Mouse (Mus musculus) lung, embryonic 16.5 days (tissue): ENCODE results near the gene Clec16a. TPM values are rescaled to one million over a fixed set of nuclear protein-coding genes. Genes with fewer than 3 reads are reported as not detected.

Experiments
- ATAC-seq: fragments of 200-750 bp; cut with Nextera tagmentation; 2 replicates; pipeline ENCODE4 v1.8.0; 2017; ENCODE audit warnings: low read depth, mild to moderate bottlenecking, moderate library complexity
- H3K27ac ChIP-seq: fragments of 300-500 bp; sonication (generic); 2 replicates; pipeline ENCODE4 v1.5.1; 2014; ENCODE audit warnings: mild to moderate bottlenecking, control low read depth, low read length
- H3K27me3 ChIP-seq: fragments of 300-500 bp; sonication (generic); 2 replicates; pipeline ENCODE4 v1.6.1; 2014; ENCODE audit warnings: low read depth, low read length, mixed read lengths; ENCODE audit not compliant: control insufficient read depth, insufficient read depth
- H3K36me3 ChIP-seq: fragments of 300-500 bp; sonication (generic); 2 replicates; pipeline ENCODE4 v1.6.1; 2014; ENCODE audit warnings: low read length; ENCODE audit not compliant: control insufficient read depth, insufficient read depth
- H3K4me1 ChIP-seq: fragments of 300-500 bp; sonication (generic); replicated peaks from 2 replicates; pipeline ENCODE4 v1.6.1; 2014; ENCODE audit warnings: low read length, mixed read lengths; ENCODE audit not compliant: control insufficient read depth, insufficient read depth
- H3K4me2 ChIP-seq: fragments of 300-500 bp; sonication (generic); 2 replicates; pipeline ENCODE4 v1.6.1; 2014; ENCODE audit warnings: low read depth, low read length, control low read depth
- H3K4me3 ChIP-seq: fragments of 300-500 bp; sonication (generic); 2 replicates; pipeline ENCODE4 v1.5.1; 2014; ENCODE audit warnings: mild to moderate bottlenecking, low read length, control low read depth
- H3K9ac ChIP-seq: fragments of 300-500 bp; sonication (generic); 2 replicates; pipeline ENCODE4 v1.6.1; 2014; ENCODE audit warnings: low read length, control low read depth
- H3K9me3 ChIP-seq: fragments of 300-500 bp; sonication (generic); 2 replicates; pipeline ENCODE4 v1.6.1; 2016; ENCODE audit warnings: low read length; ENCODE audit not compliant: control insufficient read depth
- WGBS: fragments of 180-500 bp; shearing (Covaris S2); extraction: QIAGEN DNeasy Blood & Tissue Kit; methylation state at CpG from one replicate; pipeline ENCODE4 v1.1.7; 2014; 5-methylcytosine and 5-hydroxymethylcytosine counted together
- polyA plus RNA-seq: library from polyadenylated mRNA; unstranded; fragments of >200 nt; fragmentation: Nextera tagmentation; extraction: Ambion mirVana; gene quantifications from 2 replicates; pipeline ENCODE4 v1.2.1, GENCODE M21; 2015

Clec16a gene
- polyA plus RNA-seq, 1 experiment from 2014 or later = 27.3 TPM

DNA sequence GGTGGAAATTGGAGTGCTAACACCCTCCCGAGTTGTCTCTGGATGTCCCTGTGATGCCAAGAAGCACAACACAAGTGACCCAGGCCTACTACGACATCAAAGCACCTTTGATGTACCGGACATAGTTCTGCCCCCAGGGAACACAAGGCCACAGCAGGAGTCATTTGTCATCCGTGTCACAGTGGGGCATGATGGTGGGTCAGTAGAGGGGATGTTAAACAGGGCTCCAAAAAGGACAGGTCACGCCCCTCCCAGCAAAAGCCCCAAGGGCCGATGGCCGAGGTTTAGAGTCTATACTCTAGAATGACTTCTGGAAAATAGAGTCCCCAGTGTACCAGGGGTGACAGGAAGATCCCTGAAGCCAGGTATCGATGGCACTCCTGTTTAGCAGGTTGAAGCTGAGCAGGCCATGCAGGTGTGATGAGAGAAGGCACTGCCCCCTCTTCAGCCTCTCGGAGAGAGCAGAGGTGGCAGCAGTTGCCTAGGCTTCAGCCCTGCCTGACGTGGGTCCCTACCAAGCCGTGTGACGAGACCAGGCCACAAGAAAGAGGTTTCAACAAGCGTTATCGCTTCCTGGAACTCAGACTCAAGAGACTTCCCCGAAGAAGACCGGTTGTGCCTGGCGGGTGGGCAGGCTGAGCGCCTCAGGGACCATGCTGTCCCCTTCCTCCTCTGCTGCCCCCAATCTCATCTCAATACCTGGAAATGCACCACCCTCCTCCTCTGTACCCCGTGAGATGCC is 226.8 kb downstream of the Clec16a start:
- Histone ChIP-seq H3K4me1 (no peaks in the 10 kb centered on the region), H3K27me3 (no peaks in the 10 kb centered on the region), H3K27ac (no peak overlapping the region), H3K9me3 (no peaks in the 10 kb centered on the region), H3K36me3 (no peaks in the 10 kb centered on the region), H3K4me3 (no peak overlapping the region), H3K4me2 (no peak overlapping the region), H3K9ac (no peak overlapping the region)
- ATAC-seq = peak; percentile 24; the same call in 1 of the 2 replicates
- WGBS = 54% methylated on average over 19 of the region's 19 CpGs

DNA sequence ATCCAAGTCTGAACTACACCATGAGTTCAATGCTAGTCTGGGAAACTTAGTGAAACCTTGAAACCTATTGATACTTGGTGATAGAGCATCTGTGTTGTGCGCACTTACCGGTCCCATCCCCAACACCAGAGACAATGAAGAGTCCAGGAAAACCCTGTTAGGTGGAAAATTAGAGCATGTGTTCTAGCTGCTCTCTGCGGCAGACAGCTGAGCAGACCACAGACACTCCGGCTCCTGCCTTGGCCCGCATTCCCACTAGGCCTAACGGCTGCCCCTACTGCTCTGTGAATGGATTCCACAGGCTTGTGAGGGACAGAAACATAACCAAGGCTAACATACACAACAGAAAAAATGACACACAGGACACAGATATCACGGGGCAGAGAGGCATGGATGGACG is 228.4 kb downstream of the Clec16a start:
- H3K4me3 ChIP-seq = no peak overlapping the region
- no peak overlapping the region for H3K9ac ChIP-seq
- H3K27me3 ChIP-seq = no peaks in the 10 kb centered on the region
- WGBS = 75% methylated on average over 8 of the region's 8 CpGs
- no peaks in the 10 kb centered on the region for H3K9me3 ChIP-seq
- no peaks in the 10 kb centered on the region for H3K36me3 ChIP-seq
- H3K4me1 ChIP-seq = no peaks in the 10 kb centered on the region; the same call in 1 of the 2 replicates
- no peak for ATAC-seq
- H3K27ac ChIP-seq = no peak overlapping the region
- H3K4me2 ChIP-seq = no peak overlapping the region

DNA sequence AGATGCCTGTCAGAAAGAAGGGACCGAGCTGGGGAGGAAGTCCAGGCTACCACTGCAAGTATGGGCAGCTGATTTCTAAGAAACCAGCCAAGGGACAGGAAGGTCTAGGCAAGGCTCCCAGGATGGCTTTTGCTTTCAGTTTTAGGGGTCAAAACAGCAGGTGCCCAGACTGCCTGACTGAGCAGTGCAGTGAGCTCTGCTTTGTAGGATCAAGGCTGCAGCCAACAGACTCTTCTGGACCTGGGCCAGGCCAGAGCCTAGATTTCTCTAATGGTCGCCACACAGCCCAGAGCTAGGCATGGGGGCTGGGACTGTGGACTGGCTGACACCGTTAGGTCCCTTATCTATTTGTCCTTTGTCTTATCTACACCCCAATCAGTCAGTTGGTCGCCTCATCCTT is 229.6 kb downstream of the Clec16a start:
- no peaks in the 10 kb centered on the region for H3K27me3 ChIP-seq
- H3K4me1 ChIP-seq = no peaks in the 10 kb centered on the region; the same call in 1 of the 2 replicates
- H3K4me3 ChIP-seq = no peak overlapping the region
- H3K27ac ChIP-seq = no peak overlapping the region
- ATAC-seq = no peak
- 31% methylated on average over 4 of the region's 4 CpGs for WGBS
- no peak overlapping the region for H3K9ac ChIP-seq
- H3K4me2 ChIP-seq = no peak overlapping the region
- H3K36me3 ChIP-seq = no peaks in the 10 kb centered on the region
- H3K9me3 ChIP-seq = no peaks in the 10 kb centered on the region

DNA sequence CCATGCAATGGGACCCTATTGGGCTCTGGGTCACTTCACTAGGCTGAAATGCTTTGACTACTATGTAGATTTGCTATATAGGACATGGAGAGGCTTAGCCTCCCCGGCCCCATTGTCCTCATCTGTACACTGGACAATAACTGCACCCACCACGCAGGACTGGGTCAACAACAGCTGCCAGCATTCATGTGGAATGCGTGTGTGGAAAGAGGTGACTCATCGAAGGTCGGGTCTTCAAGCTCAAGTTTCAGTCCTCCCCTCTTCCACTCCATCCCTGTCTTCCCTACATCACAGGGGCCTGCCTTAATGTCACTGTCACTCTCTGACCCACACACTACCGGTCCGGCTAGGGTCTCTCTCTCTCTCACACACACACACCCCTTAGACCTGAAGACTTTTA is 231.2 kb downstream of the Clec16a start:
- WGBS = 28% methylated on average over 7 of the region's 7 CpGs
- no peaks in the 10 kb centered on the region for H3K9me3 ChIP-seq
- ATAC-seq = no peak
- H3K4me1 ChIP-seq = peaks cover 7% of the 10 kb centered on the region
- no peaks in the 10 kb centered on the region for H3K36me3 ChIP-seq
- no peak overlapping the region for H3K4me3 ChIP-seq
- no peak overlapping the region for H3K27ac ChIP-seq
- no peak overlapping the region for H3K9ac ChIP-seq
- H3K27me3 ChIP-seq = no peaks in the 10 kb centered on the region
- H3K4me2 ChIP-seq = no peak overlapping the region

DNA sequence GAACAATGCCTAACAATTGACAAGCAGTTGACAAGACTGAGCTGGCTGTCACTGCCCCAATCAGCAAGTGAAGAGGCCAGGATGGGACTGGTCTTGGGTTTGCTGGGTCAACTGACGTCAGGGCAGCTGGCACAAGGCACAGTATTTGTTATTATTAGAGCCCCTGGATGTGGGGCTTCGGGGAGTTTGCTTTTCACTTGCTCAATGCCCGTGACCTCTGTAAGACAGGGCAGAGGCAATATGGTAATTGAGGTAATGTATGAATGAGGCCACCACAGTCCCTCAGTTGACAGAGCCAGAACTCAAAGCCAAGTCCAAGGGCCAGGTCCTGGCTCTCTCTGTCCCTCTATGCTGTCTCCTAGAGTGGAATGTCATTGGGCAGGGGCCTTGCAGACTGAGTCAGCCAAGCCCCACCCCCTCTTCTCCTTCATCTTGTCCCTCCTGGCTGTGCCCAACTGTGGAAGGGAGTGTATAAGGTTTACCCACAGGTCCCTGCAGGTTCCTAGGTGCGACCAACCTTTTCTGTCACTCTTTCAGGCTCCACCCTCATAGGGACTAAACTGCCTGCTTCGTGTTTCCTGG is 232.5 kb downstream of the Clec16a start:
- H3K4me3 ChIP-seq = no peak overlapping the region
- 65% methylated on average over 5 of the region's 5 CpGs for WGBS
- ATAC-seq = no peak
- H3K9ac ChIP-seq = no peak overlapping the region
- H3K4me1 ChIP-seq = peaks cover 18% of the 10 kb centered on the region
- H3K4me2 ChIP-seq = no peak overlapping the region
- H3K36me3 ChIP-seq = no peaks in the 10 kb centered on the region
- no peaks in the 10 kb centered on the region for H3K9me3 ChIP-seq
- H3K27me3 ChIP-seq = no peaks in the 10 kb centered on the region
- no peak overlapping the region for H3K27ac ChIP-seq

DNA sequence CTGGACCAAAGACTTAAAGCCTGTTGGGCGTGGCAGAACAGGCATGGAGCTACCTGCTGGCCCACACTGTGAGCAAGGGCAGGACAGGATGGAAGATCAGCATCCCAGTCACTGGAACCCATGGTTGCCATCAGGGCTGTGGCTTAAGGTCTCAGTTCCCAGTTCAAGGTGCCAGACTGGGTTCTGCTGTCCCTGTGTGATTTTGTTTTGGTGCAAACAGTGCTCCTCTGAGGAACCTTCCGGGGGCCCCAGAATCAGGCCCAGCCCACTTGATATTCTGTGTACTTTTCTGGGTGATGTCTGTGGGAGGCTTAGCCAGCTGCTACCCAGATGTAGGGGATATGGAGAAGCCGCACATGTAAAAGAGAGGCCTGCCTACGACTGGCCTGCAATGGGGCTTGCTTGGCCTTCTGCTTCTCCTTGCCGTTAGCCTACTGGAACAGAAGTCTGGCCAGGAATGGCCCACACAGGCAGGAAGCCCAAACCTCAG is 235.5 kb downstream of the Clec16a start:
- H3K4me2 ChIP-seq = no peak overlapping the region
- H3K27ac ChIP-seq = peak overlapping the region; percentile 0; the same call in 1 of the 2 replicates
- 73% methylated on average over 5 of the region's 5 CpGs for WGBS

DNA sequence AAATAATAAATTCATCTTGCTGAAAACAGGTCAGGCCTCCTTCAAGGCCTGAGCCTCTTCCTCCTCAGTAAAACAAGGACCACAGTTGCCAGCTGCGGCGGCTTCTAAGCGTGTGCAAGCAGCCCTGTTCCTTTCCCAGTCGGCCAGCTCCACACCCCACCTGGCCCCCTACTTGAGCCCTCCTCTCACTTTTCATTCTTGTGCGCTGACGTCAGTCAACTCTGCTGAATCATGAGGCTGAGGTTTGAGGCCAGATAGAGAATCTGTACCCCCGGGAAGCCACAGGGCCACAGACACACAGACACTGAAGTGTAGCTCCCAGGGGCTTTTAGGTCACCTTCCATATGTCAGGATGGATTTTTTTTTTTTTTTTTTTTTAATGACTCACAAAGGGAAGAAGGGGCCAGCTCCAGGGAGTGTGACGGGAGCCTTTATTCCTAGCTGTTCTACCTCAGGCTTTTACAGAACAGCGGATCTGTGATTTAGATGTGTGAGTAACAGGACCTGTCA is 236.8 kb downstream of the Clec16a start:
- Histone ChIP-seq H3K4me2 (peak overlapping the region; percentile 72; the same call in 1 of the 2 replicates), H3K27me3 (no peaks in the 10 kb centered on the region), H3K9me3 (no peaks in the 10 kb centered on the region), H3K4me1 (peaks cover 37% of the 10 kb centered on the region), H3K9ac (no peak overlapping the region), H3K4me3 (no peak overlapping the region), H3K36me3 (no peaks in the 10 kb centered on the region), H3K27ac (peak overlapping the region; percentile 6; the same call in 1 of the 2 replicates)
- ATAC-seq = no peak
- 38% methylated on average over 9 of the region's 9 CpGs for WGBS

More for the DNA sequence above, 235.5 kb downstream of the Clec16a start:
- Histone ChIP-seq H3K4me3 (no peak overlapping the region), H3K9me3 (no peaks in the 10 kb centered on the region), H3K27me3 (no peaks in the 10 kb centered on the region), H3K4me1 (peaks cover 32% of the 10 kb centered on the region), H3K36me3 (no peaks in the 10 kb centered on the region), H3K9ac (0 out of 2 replicates have a peak overlapping the region, but pooled peaks have one; percentile 24)
- ATAC-seq = no peak

DNA sequence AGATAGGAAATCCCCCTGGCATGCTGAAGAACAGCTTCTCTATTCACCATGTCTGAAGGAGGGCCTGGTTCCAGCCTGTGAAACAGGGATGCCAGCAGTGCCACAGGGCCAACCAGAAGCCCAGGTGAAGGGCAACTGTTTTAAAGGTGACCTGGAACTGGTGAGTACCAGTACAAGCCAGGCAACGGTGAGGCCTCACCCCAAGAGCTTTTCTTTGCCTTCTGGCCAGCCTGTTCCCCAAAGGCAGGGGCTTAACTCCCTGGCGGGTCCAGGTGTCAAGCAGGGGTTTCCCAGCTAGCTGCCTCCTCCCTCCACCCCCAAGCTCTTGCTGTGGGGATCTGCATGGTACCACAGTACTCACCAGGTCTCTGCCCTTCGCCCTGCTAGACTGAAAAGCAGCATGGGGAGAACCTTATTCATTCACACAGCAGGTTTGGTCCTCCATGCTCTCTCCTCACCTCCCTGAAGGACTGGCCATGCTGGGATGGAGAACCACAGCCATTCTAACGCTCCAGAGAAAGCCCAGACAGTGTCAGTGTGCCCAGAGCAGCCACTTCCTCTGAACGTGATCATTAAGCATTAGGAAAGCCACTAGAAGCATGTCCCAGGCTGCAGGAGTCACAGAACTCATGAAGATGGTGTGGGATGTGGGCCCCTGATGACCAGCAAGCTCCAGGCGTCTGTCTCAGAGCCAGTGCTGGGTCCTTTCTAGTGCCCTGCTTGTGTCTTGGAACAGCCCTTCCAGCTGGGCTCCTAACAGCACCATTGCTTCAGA is 237.4 kb downstream of the Clec16a start:
- Histone ChIP-seq H3K4me2 (peak overlapping the region; percentile 72), H3K4me1 (peaks cover 42% of the 10 kb centered on the region), H3K4me3 (peak overlapping the region; percentile 72), H3K9me3 (no peaks in the 10 kb centered on the region), H3K27ac (peak overlapping the region; percentile 6; the same call in 1 of the 2 replicates), H3K9ac (peak overlapping the region; percentile 32), H3K36me3 (no peaks in the 10 kb centered on the region), H3K27me3 (no peaks in the 10 kb centered on the region)
- WGBS = 36% methylated on average over 6 of the region's 6 CpGs
- no peak for ATAC-seq

DNA sequence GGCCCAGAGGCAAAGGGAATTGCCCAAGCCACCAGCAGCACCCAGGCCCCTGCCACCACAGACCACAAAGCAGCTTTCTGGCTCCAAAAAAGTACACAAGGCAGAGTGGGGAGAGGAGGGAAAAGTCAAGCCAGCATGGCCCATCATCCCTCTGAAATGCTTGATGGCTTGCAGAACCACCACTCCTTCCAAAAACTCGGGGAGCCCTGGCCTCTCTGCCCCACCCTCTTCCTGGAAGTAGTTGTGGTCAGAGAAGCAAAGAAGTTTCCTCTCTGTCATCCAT is 238.0 kb downstream of the Clec16a start:
- no peak overlapping the region for H3K27ac ChIP-seq
- peak overlapping the region; percentile 72 for H3K4me3 ChIP-seq
- H3K4me1 ChIP-seq = peaks cover 42% of the 10 kb centered on the region
- no peak for ATAC-seq
- WGBS = 8% methylated on average over 1 of the region's 1 CpGs
- peak overlapping the region; percentile 72 for H3K4me2 ChIP-seq
- no peaks in the 10 kb centered on the region for H3K27me3 ChIP-seq
- H3K36me3 ChIP-seq = no peaks in the 10 kb centered on the region
- H3K9me3 ChIP-seq = no peaks in the 10 kb centered on the region
- peak overlapping the region; percentile 32 for H3K9ac ChIP-seq
